Mouse (Mus musculus): ENCODE data around the gene Boc. TPM values are rescaled to one million over a fixed set of nuclear protein-coding genes. Genes with fewer than 3 reads are reported as not detected.
A peak's percentile ranks its signal among the peaks of the same experiment; 100 is the strongest.

Boc gene
- polyA plus RNA-seq (2012; ENCODE audit: insufficient read depth, low replicate concordance) = not detected in 2 replicates

- H3K4me3 ChIP-seq (replicated peaks) = peak within 1 kb of the TSS; percentile 92
- peaks cover 16% of the 10 kb centered on the region for H3K4me1 ChIP-seq
- H3K36me3 ChIP-seq (replicated peaks; ENCODE audit: low read length) = no peaks in the 10 kb centered on the region
- no peaks in the 10 kb centered on the region for H3K9me3 ChIP-seq
- peaks cover 73% of the 10 kb centered on the region for H3K27me3 ChIP-seq (replicated peaks)
- no peak for TF ChIP-seq FLI1 (IDR thresholded peaks at IDR 0.05; ENCODE audit: low read length)
- TF ChIP-seq GATA1 (IDR thresholded peaks at IDR 0.05; ENCODE audit: borderline replicate concordance, low read length) = no peak
Measured at GRCm38 (mm10) chr16:44558471-44559329, at the start of gene Boc. TSS of gene Boc (minus strand) at chr16:44558897.

- no peaks in the 10 kb centered on the region for H3K9me3 ChIP-seq
- peaks cover 2% of the 10 kb centered on the region for H3K27me3 ChIP-seq (replicated peaks)
- H3K36me3 ChIP-seq (replicated peaks; ENCODE audit: low read length) = no peaks in the 10 kb centered on the region
- H3K4me3 ChIP-seq (replicated peaks) = no peak overlapping the region
- no peaks in the 10 kb centered on the region for H3K4me1 ChIP-seq
- TF ChIP-seq FLI1 (IDR thresholded peaks at IDR 0.05; ENCODE audit: low read length) = no peak
- no peak for TF ChIP-seq GATA1 (IDR thresholded peaks at IDR 0.05; ENCODE audit: borderline replicate concordance, low read length)
Measured at GRCm38 (mm10) chr16:44606643-44607042, 47.9 kb upstream of the Boc start.

GRCm38 (mm10) chr16:44604021-44604616 lies 45.4 kb upstream of the Boc start:
- no peaks in the 10 kb centered on the region for H3K36me3 ChIP-seq (replicated peaks; ENCODE audit: low read length)
- H3K4me3 ChIP-seq (replicated peaks) = no peak overlapping the region
- no peaks in the 10 kb centered on the region for H3K4me1 ChIP-seq
- TF ChIP-seq FLI1 (IDR thresholded peaks at IDR 0.05; ENCODE audit: low read length) (no peak), GATA1 (IDR thresholded peaks at IDR 0.05; ENCODE audit: borderline replicate concordance, low read length) (no peak)
- peaks cover 2% of the 10 kb centered on the region for H3K27me3 ChIP-seq (replicated peaks)
- H3K9me3 ChIP-seq = no peaks in the 10 kb centered on the region

- no peak overlapping the region for H3K4me3 ChIP-seq (replicated peaks)
- TF ChIP-seq FLI1 (IDR thresholded peaks at IDR 0.05; ENCODE audit: low read length) (no peak), GATA1 (IDR thresholded peaks at IDR 0.05; ENCODE audit: borderline replicate concordance, low read length) (no peak)
- no peaks in the 10 kb centered on the region for H3K4me1 ChIP-seq
- peaks cover 2% of the 10 kb centered on the region for H3K27me3 ChIP-seq (replicated peaks)
- H3K9me3 ChIP-seq = no peaks in the 10 kb centered on the region
- no peaks in the 10 kb centered on the region for H3K36me3 ChIP-seq (replicated peaks; ENCODE audit: low read length)
Measured at GRCm38 (mm10) chr16:44601999-44602794, 43.5 kb upstream of the Boc start.

- Histone ChIP-seq H3K27me3 (replicated peaks) (peaks cover 2% of the 10 kb centered on the region), H3K9me3 (peaks cover 4% of the 10 kb centered on the region), H3K4me3 (replicated peaks) (no peak overlapping the region), H3K4me1 (no peaks in the 10 kb centered on the region), H3K36me3 (replicated peaks; ENCODE audit: low read length) (no peaks in the 10 kb centered on the region)
- TF ChIP-seq FLI1 (IDR thresholded peaks at IDR 0.05; ENCODE audit: low read length) (no peak), GATA1 (IDR thresholded peaks at IDR 0.05; ENCODE audit: borderline replicate concordance, low read length) (no peak)
Measured at GRCm38 (mm10) chr16:44601182-44601581, 42.5 kb upstream of the Boc start.

- peaks cover 4% of the 10 kb centered on the region for H3K9me3 ChIP-seq
- no peak overlapping the region for H3K4me3 ChIP-seq (replicated peaks)
- H3K36me3 ChIP-seq (replicated peaks; ENCODE audit: low read length) = no peaks in the 10 kb centered on the region
- H3K27me3 ChIP-seq (replicated peaks) = no peaks in the 10 kb centered on the region
- no peaks in the 10 kb centered on the region for H3K4me1 ChIP-seq
- no peak for TF ChIP-seq GATA1 (IDR thresholded peaks at IDR 0.05; ENCODE audit: borderline replicate concordance, low read length)
- TF ChIP-seq FLI1 (IDR thresholded peaks at IDR 0.05; ENCODE audit: low read length) = no peak
Measured at GRCm38 (mm10) chr16:44597106-44597806, 38.6 kb upstream of the Boc start.

- Histone ChIP-seq H3K36me3 (replicated peaks; ENCODE audit: low read length) (no peaks in the 10 kb centered on the region), H3K27me3 (replicated peaks) (no peaks in the 10 kb centered on the region), H3K9me3 (0 out of 2 replicates have a peak, but pooled peaks cover 2% of the 10 kb centered on the region), H3K4me1 (no peaks in the 10 kb centered on the region), H3K4me3 (replicated peaks) (no peak overlapping the region)
- TF ChIP-seq GATA1 (IDR thresholded peaks at IDR 0.05; ENCODE audit: borderline replicate concordance, low read length) (no peak), FLI1 (IDR thresholded peaks at IDR 0.05; ENCODE audit: low read length) (no peak)
Measured at GRCm38 (mm10) chr16:44589506-44589905, 30.8 kb upstream of the Boc start.

- H3K36me3 ChIP-seq (replicated peaks; ENCODE audit: low read length) = no peaks in the 10 kb centered on the region
- no peaks in the 10 kb centered on the region for H3K4me1 ChIP-seq
- no peak overlapping the region for H3K4me3 ChIP-seq (replicated peaks)
- no peak for TF ChIP-seq FLI1 (IDR thresholded peaks at IDR 0.05; ENCODE audit: low read length)
- TF ChIP-seq GATA1 (IDR thresholded peaks at IDR 0.05; ENCODE audit: borderline replicate concordance, low read length) = no peak
- H3K27me3 ChIP-seq (replicated peaks) = peaks cover 6% of the 10 kb centered on the region
- H3K9me3 ChIP-seq = peaks cover 5% of the 10 kb centered on the region; the same call in 1 of the 2 replicates
Measured at GRCm38 (mm10) chr16:44579421-44580024, 20.8 kb upstream of the Boc start.

GRCm38 (mm10) chr16:44578551-44578950 lies 19.9 kb upstream of the Boc start:
- Histone ChIP-seq H3K4me1 (no peaks in the 10 kb centered on the region), H3K27me3 (replicated peaks) (peaks cover 2% of the 10 kb centered on the region), H3K4me3 (replicated peaks) (no peak overlapping the region), H3K9me3 (peaks cover under 1% of the 10 kb centered on the region; the same call in 1 of the 2 replicates), H3K36me3 (replicated peaks; ENCODE audit: low read length) (no peaks in the 10 kb centered on the region)
- no peak for TF ChIP-seq FLI1 (IDR thresholded peaks at IDR 0.05; ENCODE audit: low read length)
- no peak for TF ChIP-seq GATA1 (IDR thresholded peaks at IDR 0.05; ENCODE audit: borderline replicate concordance, low read length)
